Mouse (Mus musculus) stomach, embryonic 15.5 days (tissue): ENCODE results near the gene Haus2. TPM values are rescaled to one million over a fixed set of nuclear protein-coding genes. Genes with fewer than 3 reads are reported as not detected.
"Not testable (repeated sequence)": the region's sequence is repeated elsewhere in the genome, so short reads cannot be mapped to it uniquely, and the experiment has no call there.

Experiments used
- ATAC-seq: fragments of 200-750 bp; cut with Nextera tagmentation; 2 replicates; pipeline ENCODE4 v1.8.0; 2017; ENCODE audit warnings: low read depth, moderate number of reproducible peaks, moderate TSS enrichment; ENCODE audit not compliant: insufficient read depth, low FRiP score
- H3K27ac ChIP-seq: fragments of 300-500 bp; sonication (generic); 2 replicates; pipeline ENCODE4 v1.5.1; 2015; ENCODE audit warnings: mild to moderate bottlenecking, inconsistent platforms
- H3K27me3 ChIP-seq: fragments of 300-500 bp; sonication (generic); replicated peaks from 2 replicates; pipeline ENCODE4 v1.6.1; 2015; ENCODE audit warnings: inconsistent platforms
- H3K36me3 ChIP-seq: fragments of 300-500 bp; sonication (generic); 2 replicates; pipeline ENCODE4 v1.6.1; 2015; ENCODE audit warnings: inconsistent platforms
- H3K4me1 ChIP-seq: fragments of 300-500 bp; sonication (generic); 2 replicates; pipeline ENCODE4 v1.6.1; 2015; ENCODE audit warnings: inconsistent platforms
- H3K4me2 ChIP-seq: fragments of 300-500 bp; sonication (generic); 2 replicates; pipeline ENCODE4 v1.6.1; 2015; ENCODE audit warnings: mild to moderate bottlenecking, inconsistent platforms
- H3K4me3 ChIP-seq: fragments of 300-500 bp; sonication (generic); replicated peaks from 2 replicates; pipeline ENCODE4 v1.5.1; 2015; ENCODE audit warnings: inconsistent platforms
- H3K9ac ChIP-seq: fragments of 300-500 bp; sonication (generic); 2 replicates; pipeline ENCODE4 v1.6.1; 2015; ENCODE audit warnings: inconsistent platforms
- H3K9me3 ChIP-seq: fragments of 300-500 bp; sonication (generic); 2 replicates; pipeline ENCODE4 v1.6.1; 2016; ENCODE audit warnings: inconsistent platforms
- whole genome bisulfite sequencing: fragments of 180-500 bp; shearing (Covaris S2); methylation state at CpG from one replicate; pipeline ENCODE4 v1.1.7; 2015; 5-methylcytosine and 5-hydroxymethylcytosine counted together
- polyA plus RNA-seq: library from polyadenylated mRNA; unstranded; fragments of >200 nt; fragmentation: Nextera tagmentation; extraction: Ambion mirVana; gene quantifications from 2 replicates; pipeline ENCODE4 v1.2.1, GENCODE M21; 2015

Gene Haus2
- polyA plus RNA-seq, result 21.7 and 23.0 TPM in 2 replicates

DNA sequence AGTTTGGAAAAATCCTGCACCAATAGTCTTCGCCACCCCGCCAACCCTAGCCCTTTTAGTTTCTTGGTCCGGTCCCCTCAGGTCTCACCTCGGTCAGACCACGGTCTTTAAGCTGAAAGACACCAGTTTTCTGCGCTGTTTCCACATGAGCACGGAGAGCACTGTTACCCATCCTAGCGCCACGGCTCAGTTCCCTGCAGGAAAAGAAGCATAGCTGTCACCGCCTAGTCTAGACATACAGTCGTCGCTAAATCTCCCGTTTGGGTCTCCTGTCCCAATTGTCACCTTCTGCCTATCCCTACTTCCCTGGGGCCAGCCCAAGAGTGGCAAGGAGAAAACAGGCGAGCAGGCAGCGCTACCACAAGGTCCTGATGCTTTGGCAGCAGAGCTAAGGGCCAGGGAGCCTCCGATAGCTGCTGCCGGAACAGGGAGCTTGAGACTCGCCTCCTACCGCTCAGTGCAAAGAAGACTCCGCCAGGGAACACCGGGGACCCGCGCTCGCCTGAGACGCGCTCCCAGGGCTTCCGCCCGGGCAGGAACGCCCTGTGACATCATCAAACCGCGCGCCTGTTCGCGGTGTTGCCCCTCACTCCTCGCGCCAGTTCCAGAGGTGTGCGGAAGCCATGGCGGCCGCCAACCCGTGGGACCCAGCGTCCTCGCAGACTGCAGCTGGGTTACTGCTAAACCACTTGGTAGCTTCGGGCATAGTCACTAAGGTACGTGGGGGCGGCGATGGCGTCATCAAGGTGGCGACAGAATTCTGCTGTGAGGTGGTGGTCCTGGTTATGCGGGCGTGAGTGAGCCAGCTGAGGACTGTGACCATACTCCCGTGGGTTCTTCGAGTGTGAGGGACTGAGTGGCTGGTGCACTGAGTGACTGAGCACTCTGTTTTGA lies at the start of gene Haus2, which contains the start of gene Lrrc57:
TSS of gene Haus2 (plus strand) at position 554 of the 894 bp plus-strand sequence.
TSS of gene Lrrc57 (minus strand) at position 691 of the 894 bp plus-strand sequence.
- H3K27ac ChIP-seq, result peak within 1 kb of the TSS; percentile 94
- WGBS, result under 1% methylated on average over 52 of the region's 52 CpGs

DNA sequence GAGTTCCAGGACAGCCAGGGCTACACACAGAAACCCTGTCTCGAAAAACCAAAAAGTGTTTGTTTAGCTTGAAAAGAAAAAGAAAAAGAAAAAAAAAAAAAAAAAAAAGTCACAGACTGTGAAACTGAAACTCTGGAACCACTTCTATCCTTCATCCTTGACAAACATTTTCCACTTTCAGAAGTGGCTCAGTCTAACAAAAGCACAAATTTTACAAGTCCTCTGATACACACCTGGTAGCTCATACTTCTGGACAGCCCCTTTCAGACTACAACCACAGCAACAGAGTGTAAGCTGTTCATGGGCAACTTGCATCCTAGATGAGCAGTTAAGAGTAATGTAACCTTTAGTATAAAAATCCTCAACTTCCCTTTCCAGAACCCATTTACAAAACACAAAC lies 47.7 kb upstream of the Haus2 start:
- Histone ChIP-seq H3K4me1 (peaks cover 6% of the 10 kb centered on the region; the same call in 1 of the 2 replicates), H3K36me3 (no peaks in the 10 kb centered on the region), H3K4me3 (no peak overlapping the region), H3K9ac (no peak overlapping the region), H3K27me3 (no peaks in the 10 kb centered on the region), H3K9me3 (no peaks in the 10 kb centered on the region), H3K27ac (no peak overlapping the region), H3K4me2 (no peak overlapping the region)
- 84% methylated on average over 1 of the region's 1 CpGs for WGBS
- ATAC-seq, result no peak

More for the DNA sequence above, at the start of gene Haus2, which contains the start of gene Lrrc57:
- H3K4me3 ChIP-seq, result peak within 1 kb of the TSS; percentile 90
- peaks cover 9% of the 10 kb centered on the region for H3K4me1 ChIP-seq
- H3K27me3 ChIP-seq, result no peaks in the 10 kb centered on the region
- no peaks in the 10 kb centered on the region for H3K9me3 ChIP-seq
- no peaks in the 10 kb centered on the region for H3K36me3 ChIP-seq
- H3K4me2 ChIP-seq, result peak within 1 kb of the TSS; percentile 91
- peak; percentile 98 for ATAC-seq
- H3K9ac ChIP-seq, result peak within 1 kb of the TSS; percentile 74

DNA sequence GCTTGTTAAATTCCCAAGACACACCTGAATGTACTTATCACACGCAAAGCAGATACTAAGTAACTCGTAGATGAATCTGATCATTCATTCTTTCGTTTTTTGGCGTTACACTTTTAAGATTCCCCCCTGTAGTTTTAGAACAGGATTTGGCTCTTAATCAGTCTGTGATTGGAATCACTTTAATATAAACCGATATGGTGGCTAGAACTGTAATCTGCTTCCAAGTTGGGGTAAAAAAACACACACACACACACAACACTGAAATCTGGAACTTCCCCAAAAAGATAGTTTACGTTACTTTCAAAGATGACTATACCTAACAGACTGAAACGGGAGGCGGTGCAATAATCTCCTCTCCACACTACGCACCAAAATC lies 46.3 kb upstream of the Haus2 start:
- 17% methylated on average over 9 of the region's 9 CpGs for WGBS
- H3K9ac ChIP-seq, result peak overlapping the region; percentile 94
- H3K27ac ChIP-seq, result peak overlapping the region; percentile 63; the same call in 1 of the 2 replicates
- H3K4me3 ChIP-seq, result peak overlapping the region; percentile 99
- H3K27me3 ChIP-seq, result no peaks in the 10 kb centered on the region
- no peaks in the 10 kb centered on the region for H3K36me3 ChIP-seq
- no peak for ATAC-seq
- no peaks in the 10 kb centered on the region for H3K9me3 ChIP-seq
- peak overlapping the region; percentile 53 for H3K4me2 ChIP-seq
- H3K4me1 ChIP-seq, result peaks cover 6% of the 10 kb centered on the region; the same call in 1 of the 2 replicates

DNA sequence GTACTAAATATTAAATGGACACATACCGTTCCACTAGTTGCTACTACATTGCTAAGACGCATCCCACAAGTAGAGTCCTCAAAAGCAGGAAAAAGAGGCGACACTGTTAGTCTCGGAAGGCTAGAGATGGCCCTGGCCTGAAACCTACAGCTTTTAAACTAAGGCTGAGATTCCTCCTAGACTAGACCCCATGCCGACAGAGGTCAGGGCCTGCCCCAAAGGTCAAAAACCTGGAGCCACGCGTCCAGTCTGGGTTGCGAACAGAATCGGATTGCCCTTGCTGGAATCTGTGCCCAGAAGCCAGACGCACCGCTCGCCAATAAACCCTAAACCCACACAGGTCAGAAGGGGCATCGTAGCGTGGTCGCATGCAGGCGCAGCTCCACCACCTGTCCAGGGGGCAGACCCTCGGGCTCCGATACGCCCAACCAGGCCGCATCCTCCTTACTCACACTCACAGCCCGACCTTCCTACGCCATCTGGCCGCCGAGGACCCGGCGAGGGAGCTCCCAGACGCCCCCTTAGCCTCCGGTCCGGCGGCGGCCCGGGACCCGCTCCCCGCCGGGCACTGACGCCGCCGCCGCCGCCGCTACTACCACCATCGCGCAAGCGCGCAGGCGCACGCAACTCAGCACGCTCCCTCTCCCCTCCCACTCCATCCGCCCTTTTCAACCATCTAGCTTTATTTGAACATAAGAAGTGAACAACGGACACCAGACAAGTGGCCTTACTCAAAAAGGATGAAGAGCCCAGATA lies 45.8 kb upstream of the Haus2 start, which contains the start of gene Zfp106:
TSS of gene Zfp106 (minus strand) at position 609 of the 756 bp plus-strand sequence.
- peak; percentile 74 for ATAC-seq
- Histone ChIP-seq H3K4me3 (peak within 1 kb of the TSS; percentile 99), H3K9me3 (no peaks in the 10 kb centered on the region), H3K4me1 (peaks cover 6% of the 10 kb centered on the region; the same call in 1 of the 2 replicates), H3K27ac (peak within 1 kb of the TSS; percentile 63; the same call in 1 of the 2 replicates), H3K36me3 (no peaks in the 10 kb centered on the region), H3K27me3 (no peaks in the 10 kb centered on the region), H3K9ac (peak within 1 kb of the TSS; percentile 94), H3K4me2 (peak within 1 kb of the TSS; percentile 53)
- WGBS, result 0% methylated on average over 50 of the region's 50 CpGs

DNA sequence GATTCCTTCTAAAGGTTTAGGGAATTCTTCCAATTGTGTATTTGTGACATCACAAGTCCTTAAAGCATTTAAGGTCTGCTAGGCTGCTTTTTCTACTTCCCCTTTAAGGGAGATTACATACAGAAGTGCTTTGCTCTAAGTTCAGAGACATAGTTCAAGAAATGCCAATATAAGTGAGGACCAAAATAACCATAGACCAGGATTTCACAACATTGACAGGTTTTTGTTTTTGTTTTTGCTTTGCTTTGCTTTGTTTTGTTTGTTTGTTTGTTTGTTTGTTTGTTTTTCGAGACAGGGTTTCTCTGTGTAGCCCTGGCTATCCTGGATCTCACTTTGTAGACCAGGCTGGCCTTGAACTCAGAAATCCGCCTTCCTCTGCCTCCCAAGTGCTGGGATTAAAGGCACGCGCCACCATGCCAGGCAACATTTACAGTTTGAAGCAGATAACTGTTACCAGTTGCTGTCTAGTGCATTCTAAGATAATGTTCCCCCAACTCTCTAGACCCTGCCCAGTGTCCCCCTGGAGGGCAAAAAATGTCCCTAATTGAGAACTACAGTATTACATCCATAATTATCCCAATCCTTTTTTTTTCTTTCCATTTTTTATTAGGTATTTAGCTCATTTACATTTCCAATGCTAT lies 44.5 kb upstream of the Haus2 start:
- not testable (repeated sequence) for H3K4me1 ChIP-seq, H3K4me2 ChIP-seq, H3K36me3 ChIP-seq, H3K4me3 ChIP-seq, ATAC-seq, H3K27ac ChIP-seq, H3K9ac ChIP-seq, H3K27me3 ChIP-seq, H3K9me3 ChIP-seq
- WGBS, result 86% methylated on average over 4 of the region's 4 CpGs

DNA sequence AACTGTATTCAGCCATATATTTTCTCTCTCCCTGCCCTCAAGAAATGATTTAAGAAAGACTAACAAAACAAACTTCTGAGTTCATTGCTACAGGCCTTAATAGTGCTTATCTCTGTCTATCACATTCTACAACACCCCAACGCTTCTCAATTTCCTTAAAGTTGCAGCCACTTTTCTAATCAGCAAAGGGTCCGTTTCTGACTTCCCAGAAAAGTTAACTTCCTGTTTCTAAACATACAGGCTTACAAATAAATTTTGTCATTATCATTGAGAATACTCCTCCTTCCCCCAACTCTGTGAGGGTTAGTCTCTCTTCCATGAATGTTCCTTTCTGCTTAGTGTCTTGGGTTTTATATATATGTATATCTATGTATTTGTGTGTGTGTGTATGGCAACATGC lies 43.8 kb upstream of the Haus2 start:
- 60% methylated on average over 2 of the region's 2 CpGs for WGBS
- H3K27me3 ChIP-seq, result no peaks in the 10 kb centered on the region
- H3K9me3 ChIP-seq, result no peaks in the 10 kb centered on the region
- H3K4me2 ChIP-seq, result no peak overlapping the region
- no peak overlapping the region for H3K9ac ChIP-seq
- H3K36me3 ChIP-seq, result no peaks in the 10 kb centered on the region
- H3K4me1 ChIP-seq, result peaks cover 6% of the 10 kb centered on the region; the same call in 1 of the 2 replicates
- H3K4me3 ChIP-seq, result no peak overlapping the region
- no peak for ATAC-seq
- H3K27ac ChIP-seq, result no peak overlapping the region

DNA sequence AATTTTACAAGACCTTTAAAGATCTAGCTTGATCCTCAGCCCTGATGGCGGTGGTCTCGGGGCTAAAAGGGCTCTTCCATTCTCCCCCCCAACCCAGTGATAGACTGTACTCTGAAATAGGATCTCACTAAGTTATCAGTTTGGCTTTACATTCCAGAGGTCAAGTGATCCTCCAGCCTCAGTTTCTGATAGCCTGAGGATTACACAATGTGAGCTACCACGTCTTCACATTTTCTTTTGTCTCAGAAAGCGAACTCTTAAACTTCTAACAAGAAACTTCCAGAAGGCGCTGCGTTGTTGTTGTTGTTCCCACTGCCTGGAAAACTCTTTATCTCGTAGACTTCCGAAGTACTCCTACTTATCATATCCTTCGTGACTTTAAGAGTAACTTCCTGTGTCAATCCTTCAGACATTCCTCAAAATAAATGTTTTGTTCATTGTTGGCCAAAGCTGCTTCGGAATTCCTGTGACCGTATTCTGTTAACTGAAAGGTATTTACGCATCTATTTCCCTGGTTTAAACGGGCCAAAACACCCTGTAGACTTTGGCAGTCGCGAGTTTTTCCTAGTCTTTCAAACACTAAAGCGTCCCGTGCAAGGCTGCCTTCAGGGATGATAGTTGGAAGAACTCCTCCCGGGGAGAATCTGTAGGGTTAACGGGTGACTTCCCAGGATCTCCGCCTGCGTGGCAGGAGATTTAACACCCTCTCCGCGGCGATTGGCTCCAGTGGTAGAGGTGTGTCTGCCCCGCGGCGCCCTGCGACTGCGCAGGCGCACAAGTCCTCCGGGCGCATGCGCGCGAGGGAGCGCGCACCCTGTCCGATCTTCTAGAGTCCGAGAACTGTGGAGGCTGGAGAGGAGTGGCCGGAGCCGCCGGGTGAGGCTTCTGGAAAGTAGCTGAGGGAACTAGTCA lies 42.0 kb upstream of the Haus2 start, which contains the start of gene Snap23:
TSS of gene Snap23 (plus strand) at position 786 of the 912 bp plus-strand sequence.
- 1% methylated on average over 42 of the region's 42 CpGs for WGBS
- H3K27me3 ChIP-seq, result no peaks in the 10 kb centered on the region
- H3K4me1 ChIP-seq, result peaks cover 6% of the 10 kb centered on the region; the same call in 1 of the 2 replicates
- peak; percentile 96 for ATAC-seq
- H3K4me2 ChIP-seq, result peak within 1 kb of the TSS; percentile 63
- H3K4me3 ChIP-seq, result peak within 1 kb of the TSS; percentile 76
- H3K9ac ChIP-seq, result peak within 1 kb of the TSS; percentile 55
- no peaks in the 10 kb centered on the region; the same call in 1 of the 2 replicates for H3K36me3 ChIP-seq
- peak within 1 kb of the TSS; percentile 92 for H3K27ac ChIP-seq
- H3K9me3 ChIP-seq, result no peaks in the 10 kb centered on the region

DNA sequence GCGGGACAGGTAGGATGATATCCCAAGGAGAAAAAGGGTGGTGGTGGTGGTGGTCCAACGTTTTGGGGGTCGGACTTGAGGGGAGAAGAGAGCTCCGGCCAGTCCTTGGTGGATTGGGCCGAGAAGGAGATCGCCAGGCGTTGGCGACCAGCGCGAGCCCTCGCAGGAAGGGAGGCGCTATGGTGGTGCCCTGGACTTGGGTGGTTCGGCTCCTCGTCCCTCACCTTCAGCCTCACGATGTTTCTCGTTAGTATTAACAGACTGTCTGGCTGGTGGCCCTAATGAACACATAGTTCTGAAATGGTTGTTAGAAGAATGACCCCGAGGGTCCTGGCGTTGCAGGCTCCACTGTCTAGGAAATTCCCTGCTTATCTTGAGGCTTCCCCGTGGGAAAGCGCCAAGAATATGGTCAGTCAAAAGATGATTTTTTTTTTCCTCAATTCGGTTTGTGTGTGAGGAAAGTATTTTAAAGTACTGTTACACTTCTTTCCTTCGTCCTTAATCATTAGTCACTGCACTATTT lies 41.3 kb upstream of the Haus2 start:
- Histone ChIP-seq H3K4me1 (no peaks in the 10 kb centered on the region; the same call in 1 of the 2 replicates), H3K4me2 (peak overlapping the region; percentile 63), H3K36me3 (no peaks in the 10 kb centered on the region; the same call in 1 of the 2 replicates), H3K27me3 (no peaks in the 10 kb centered on the region), H3K27ac (peak overlapping the region; percentile 92), H3K9ac (peak overlapping the region; percentile 55), H3K9me3 (no peaks in the 10 kb centered on the region), H3K4me3 (peak overlapping the region; percentile 76)
- peak; percentile 71 for ATAC-seq
- WGBS, result under 1% methylated on average over 22 of the region's 22 CpGs

DNA sequence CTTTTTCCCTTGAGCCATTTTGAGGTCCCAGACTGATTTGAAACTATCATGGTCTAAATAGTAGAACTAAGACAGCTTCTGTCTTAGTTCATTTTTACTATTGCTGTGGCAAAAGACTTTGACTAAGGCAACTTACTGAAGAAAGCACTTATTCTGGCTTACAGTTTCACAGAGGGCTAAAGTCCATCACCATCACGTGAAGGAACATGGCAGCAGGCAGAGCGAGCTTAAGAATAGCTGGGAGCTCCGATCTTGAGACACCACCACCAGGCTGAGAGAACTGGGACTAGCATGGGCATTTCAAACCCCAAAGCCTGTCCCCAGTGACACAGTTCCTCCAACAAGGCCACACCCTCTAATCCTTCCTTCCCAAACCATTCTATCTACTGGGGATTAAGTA lies 38.1 kb upstream of the Haus2 start:
- no peaks in the 10 kb centered on the region for H3K9me3 ChIP-seq
- H3K36me3 ChIP-seq, result no peaks in the 10 kb centered on the region; the same call in 1 of the 2 replicates
- H3K4me2 ChIP-seq, result no peak overlapping the region
- H3K9ac ChIP-seq, result no peak overlapping the region
- H3K4me3 ChIP-seq, result no peak overlapping the region
- WGBS, result 86% methylated on average over 3 of the region's 3 CpGs
- ATAC-seq, result no peak
- no peak overlapping the region for H3K27ac ChIP-seq
- H3K27me3 ChIP-seq, result no peaks in the 10 kb centered on the region
- no peaks in the 10 kb centered on the region; the same call in 1 of the 2 replicates for H3K4me1 ChIP-seq

DNA sequence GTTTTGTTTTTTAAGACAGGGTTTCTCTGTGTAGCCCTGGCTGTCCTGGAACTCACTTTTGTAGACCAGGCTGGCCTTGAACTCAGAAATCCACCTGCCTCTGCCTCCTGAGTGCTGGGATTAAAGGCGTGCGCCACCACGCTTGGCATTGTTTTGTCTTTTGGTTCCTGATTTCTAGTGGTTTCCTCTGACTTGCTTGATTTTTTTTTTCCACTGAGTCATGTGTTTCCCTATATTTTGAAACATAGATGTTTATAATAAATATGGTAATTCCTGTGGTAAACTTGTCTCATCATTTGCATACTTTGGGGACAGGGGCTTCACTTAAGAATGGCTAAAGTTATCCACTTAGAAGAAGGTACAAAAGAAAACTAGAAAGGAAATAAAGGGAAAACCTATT lies 37.0 kb upstream of the Haus2 start:
- not testable (repeated sequence) for H3K9ac ChIP-seq, H3K4me2 ChIP-seq, H3K9me3 ChIP-seq, H3K27ac ChIP-seq, ATAC-seq, H3K36me3 ChIP-seq, H3K4me3 ChIP-seq, H3K27me3 ChIP-seq, H3K4me1 ChIP-seq
- 97% methylated on average over 3 of the region's 3 CpGs for WGBS
